ENCODE assay signal across 26 mouse cellular contexts in the genomic region with DNA sequence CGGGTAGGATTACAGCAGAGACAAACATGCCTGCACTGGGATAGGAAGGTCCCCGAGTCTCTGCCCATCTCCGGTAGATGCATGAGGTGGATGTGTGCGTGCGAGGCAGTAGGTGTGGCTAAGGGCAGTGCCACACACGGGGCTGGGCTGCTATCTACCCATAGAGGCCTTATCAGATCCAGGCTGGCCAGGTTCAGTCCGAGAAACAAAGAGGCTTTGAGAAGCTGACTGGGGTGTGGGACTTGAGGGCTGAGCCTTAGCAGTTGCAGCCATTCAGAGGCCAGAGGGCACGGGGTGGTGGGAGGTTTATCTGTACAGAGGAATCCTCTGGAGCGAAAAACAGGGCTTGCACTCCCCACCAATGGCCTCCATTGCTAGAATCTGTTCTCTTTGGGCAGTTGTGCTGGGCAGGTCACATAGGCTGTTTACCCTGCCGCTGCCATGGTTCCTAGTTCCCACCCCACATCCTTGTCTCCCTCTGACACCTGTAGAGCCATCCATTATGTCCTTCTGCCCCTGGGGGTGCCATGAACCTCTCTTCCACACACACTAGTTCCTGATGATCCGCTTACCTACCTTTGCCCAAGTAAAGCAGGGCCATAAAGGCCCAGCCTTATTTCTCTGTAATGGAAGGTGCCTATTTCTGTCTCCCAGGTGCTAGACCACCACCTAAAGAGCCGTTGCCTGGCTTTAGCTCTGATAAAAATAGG. TPM values are rescaled to one million over a fixed set of nuclear protein-coding genes. Genes with fewer than 3 reads are reported as not detected.
"Had no signal": no experiment of that assay in that cellular context is flagged by ENCODE, and none has a peak within 500 bp of the region (broad histone marks: within the 10 kb centered on the region; RNA-seq: fewer than 3 reads in every experiment).

No protein-coding gene starts in this region.

- H3K9ac ChIP-seq: liver, embryonic 13.5 days; lung, embryonic 14.5 days; midbrain, embryonic 12.5 days; neural tube, embryonic 13.5 days had no signal

- H3K27ac ChIP-seq: kidney, postnatal 0 days; layer of hippocampus, adult 2 months; liver, embryonic 13.5 days; midbrain, embryonic 12.5 days; neural tube, embryonic 13.5 days had no signal

- H3K9me3 ChIP-seq: liver, embryonic 13.5 days; midbrain, embryonic 12.5 days; neural tube, embryonic 13.5 days had no signal

- DNase-seq: kidney, adult 18-20 months; layer of hippocampus, adult 9-11 months; liver, embryonic 13.5 days; lung, embryonic 14.5 days; lung, postnatal 10 days; lung, postnatal 4 days; thymus, postnatal 25 days had no signal

- H3K4me3 ChIP-seq: layer of hippocampus, adult 2 months; liver, embryonic 13.5 days; midbrain, embryonic 12.5 days; myocyte; neural tube, embryonic 13.5 days had no signal

- ATAC-seq: midbrain, embryonic 16.5 days had no signal

- H3K4me2 ChIP-seq: liver, embryonic 13.5 days; lung, embryonic 14.5 days; midbrain, embryonic 12.5 days; neural tube, embryonic 13.5 days had no signal

- H3K36me3 ChIP-seq: liver, embryonic 13.5 days; midbrain, embryonic 12.5 days; neural tube, embryonic 13.5 days had no signal

- H3K4me1 ChIP-seq: liver, embryonic 13.5 days; midbrain, embryonic 12.5 days; neural tube, embryonic 13.5 days had no signal

RNA-seq across cellular contexts. Expression of a gene that starts 6.4 kb away (rescaled TPM):
- total RNA-seq: liver, adult 2 months; megakaryocyte progenitor cell, adult 5-6 weeks; megakaryocyte-erythroid progenitor cell, adult 5-6 weeks; monocyte, adult 5-6 weeks; neutrophil, adult 5-6 weeks had no signal
- polyA plus RNA-seq: kidney, embryonic 14.5 days; limb, embryonic 11.5 days; limb, embryonic 14.5 days; liver, adult 2 months; liver, embryonic 13.5 days; liver, embryonic 16.5 days; myocyte had no signal

RNA-seq across cellular contexts. Expression of a gene that starts 9.7 kb away (rescaled TPM):
- total RNA-seq: megakaryocyte-erythroid progenitor cell, adult 5-6 weeks; monocyte, adult 5-6 weeks; neutrophil, adult 5-6 weeks had no signal

RNA-seq across cellular contexts. Expression of a gene that starts 48.9 kb away (rescaled TPM):
- total RNA-seq: layer of hippocampus, adult 2 months; left cerebral cortex, postnatal 25 days; liver, adult 2 months; megakaryocyte progenitor cell, adult 5-6 weeks; megakaryocyte-erythroid progenitor cell, adult 5-6 weeks; monocyte, adult 5-6 weeks; neutrophil, adult 5-6 weeks had no signal
- polyA plus RNA-seq: kidney, embryonic 14.5 days; kidney, postnatal 0 days; limb, embryonic 11.5 days; limb, embryonic 14.5 days; liver, adult 2 months; liver, embryonic 13.5 days; liver, embryonic 16.5 days; lung, embryonic 14.5 days; midbrain, embryonic 12.5 days; myocyte had no signal

RNA-seq across cellular contexts. Expression of a gene that starts 56.6 kb away (rescaled TPM):
- total RNA-seq: layer of hippocampus, adult 2 months; layer of hippocampus, postnatal 25 days; left cerebral cortex, adult 18-20 months; left cerebral cortex, postnatal 25 days; liver, adult 2 months; megakaryocyte progenitor cell, adult 5-6 weeks; megakaryocyte-erythroid progenitor cell, adult 5-6 weeks; monocyte, adult 5-6 weeks; neutrophil, adult 5-6 weeks had no signal
- polyA plus RNA-seq: limb, embryonic 11.5 days; liver, adult 2 months; liver, embryonic 16.5 days; lung, embryonic 14.5 days; myocyte; neural tube, embryonic 13.5 days; thymus, postnatal 0 days had no signal
